Mouse (Mus musculus): ENCODE data around the gene Ttll10. TPM values are rescaled to one million over a fixed set of nuclear protein-coding genes. Genes with fewer than 3 reads are reported as not detected.
A peak's percentile ranks its signal among the peaks of the same experiment; 100 is the strongest.

The Ttll10 gene
- total and polyA plus RNA-seq, 3 experiments, result 0.11 TPM; not detected in 2

DNA sequence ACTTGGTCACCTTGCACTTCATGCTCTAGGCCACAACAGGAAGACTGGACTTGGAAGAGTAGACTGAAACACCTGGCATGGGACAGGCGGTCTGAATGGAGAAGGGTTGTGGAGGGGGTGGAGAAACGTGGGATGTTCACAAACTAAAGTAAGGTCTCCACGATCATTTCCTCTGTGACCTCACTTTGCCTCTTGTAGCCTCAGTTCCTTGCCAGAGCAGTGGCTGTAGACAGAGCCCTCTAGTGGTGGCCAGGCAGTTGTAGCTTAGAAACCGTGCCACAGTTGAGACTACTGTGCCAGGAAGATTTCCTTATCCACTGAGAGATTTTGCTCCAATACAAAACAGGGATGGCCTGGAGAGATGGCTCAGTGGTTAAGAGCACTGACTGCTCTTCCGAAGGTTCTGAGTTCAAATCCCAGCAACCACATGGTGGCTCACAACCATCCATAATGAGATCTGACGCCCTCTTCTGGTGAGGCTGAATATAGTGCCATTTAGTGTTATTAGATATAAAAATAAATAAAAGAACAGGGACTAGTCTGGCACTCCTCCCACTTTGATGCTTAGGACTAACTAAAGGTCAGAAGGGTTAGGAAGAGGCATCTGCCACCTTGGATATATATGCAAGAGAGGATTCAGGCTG is 25.6 kb downstream of the Ttll10 start:
- H3K27me3 ChIP-seq (ENCODE audit: control insufficient read depth in 1 of 2, insufficient read depth in 2 of 2, low read length in 2 of 2), result no peaks in the 10 kb centered on the region
- peak overlapping the region; percentile 12 to 35; a peak in 2 of 4 replicates for H3K4me3 ChIP-seq (ENCODE audit: control insufficient read depth in 1 of 2, insufficient read depth in 1 of 2, low read depth in 2 of 2, low read length in 2 of 2)
- peak overlapping the region; percentile 46 for H3K27ac ChIP-seq (ENCODE audit: control insufficient read depth, low read depth, low read length)
- peak overlapping the region; percentile 43; the same call in 1 of the 2 replicates for H3K9ac ChIP-seq (ENCODE audit: control insufficient read depth, low read depth, low read length, poor library complexity, severe bottlenecking)
- H3K9me3 ChIP-seq (replicated peaks; ENCODE audit: insufficient read depth, low read length), result no peaks in the 10 kb centered on the region
- peaks cover 11 to 21% of the 10 kb centered on the region in 2 experiments for H3K4me1 ChIP-seq (ENCODE audit: control insufficient read depth in 1 of 2, insufficient read depth in 2 of 2, low read length in 2 of 2)
- H3K36me3 ChIP-seq (ENCODE audit: control insufficient read depth in 1 of 2, insufficient read depth in 2 of 2, low read length in 2 of 2), result peaks cover 0 to 12% of the 10 kb centered on the region in 2 experiments; a peak in 2 of 4 replicates
- peak; percentile 87 for DNase-seq (ENCODE audit: low read depth, low spot score)
- H3K79me2 ChIP-seq (ENCODE audit: control insufficient read depth, insufficient read depth, low read length, poor library complexity), result no peaks in the 10 kb centered on the region
- no peak for TF ChIP-seq NRF1 (IDR thresholded peaks at IDR 0.05; ENCODE audit: insufficient read depth, low read depth, low read length, poor library complexity, severe bottlenecking)
- TF ChIP-seq ZNF384 (IDR thresholded peaks at IDR 0.05; ENCODE audit: low read depth, low read length), result no peak
- peak; percentile 46; the same call in 1 of the 2 replicates for TF ChIP-seq MXI1 (IDR thresholded peaks at IDR 0.05; ENCODE audit: low read depth, low read length)
- peak; percentile 53 for TF ChIP-seq ZC3H11A (IDR thresholded peaks at IDR 0.05; ENCODE audit: low read depth, low read length)
- no peak for TF ChIP-seq KAT2A (conservative IDR thresholded peaks at IDR 0.05; ENCODE audit: low read depth, low read length)
- TF ChIP-seq GATA1 (IDR thresholded peaks at IDR 0.05; ENCODE audit: low read depth, low read length), result no peak
- TF ChIP-seq SMC3 (IDR thresholded peaks at IDR 0.05; ENCODE audit: low read depth, low read length), result peak; percentile 73
- TF ChIP-seq POLR2AphosphoS2 (IDR thresholded peaks at IDR 0.05; ENCODE audit: low read length), result no peak
- peak; percentile 80 to 93 (median 89) for TF ChIP-seq CTCF (IDR thresholded peaks at IDR 0.05 in 2 of 3, conservative IDR thresholded peaks at IDR 0.05 in 1 of 3; ENCODE audit: control insufficient read depth in 1 of 3, insufficient read depth in 1 of 3, low read depth in 2 of 3, low read length in 3 of 3, poor library complexity in 1 of 3, severe bottlenecking in 1 of 3)
- 0 out of 2 replicates have a peak, but pooled peaks have one; percentile 51 for TF ChIP-seq TBP (IDR thresholded peaks at IDR 0.05; ENCODE audit: low read depth, low read length)
- TF ChIP-seq JUND (IDR thresholded peaks at IDR 0.05; ENCODE audit: low read depth, low read length), result no peak
- no peak for TF ChIP-seq POLR2AphosphoS5 (IDR thresholded peaks at IDR 0.05; ENCODE audit: borderline replicate concordance, low read depth, low read length)
- no peak for TF ChIP-seq E2F4 (IDR thresholded peaks at IDR 0.05; ENCODE audit: borderline replicate concordance, low read depth, low read length)
- no peak for TF ChIP-seq MYB (IDR thresholded peaks at IDR 0.05; ENCODE audit: low read depth, low read length)
- TF ChIP-seq CHD1 (IDR thresholded peaks at IDR 0.05; ENCODE audit: low read depth, low read length), result no peak
- no peak for TF ChIP-seq ZMIZ1 (IDR thresholded peaks at IDR 0.05; ENCODE audit: low read depth, low read length)
- TF ChIP-seq RAD21 (IDR thresholded peaks at IDR 0.05; ENCODE audit: low read depth, low read length), result peak; percentile 59
- no peak for TF ChIP-seq BHLHE40 (IDR thresholded peaks at IDR 0.05; ENCODE audit: borderline replicate concordance, low read depth, low read length)
- TF ChIP-seq SIN3A (IDR thresholded peaks at IDR 0.05; ENCODE audit: low read length), result peak; percentile 22; the same call in 1 of the 2 replicates
- no peak for TF ChIP-seq MAX (IDR thresholded peaks at IDR 0.05; ENCODE audit: low read length)
- TF ChIP-seq ZKSCAN1 (IDR thresholded peaks at IDR 0.05; ENCODE audit: low read depth, low read length), result no peak
- TF ChIP-seq HCFC1 (IDR thresholded peaks at IDR 0.05; ENCODE audit: low read depth, low read length), result peak; percentile 58
- TF ChIP-seq USF2 (IDR thresholded peaks at IDR 0.05; ENCODE audit: borderline replicate concordance in 1 of 2, insufficient read depth in 1 of 2, low read depth in 1 of 2, low read length in 2 of 2), result no peak
- TF ChIP-seq GABPA (IDR thresholded peaks at IDR 0.05; ENCODE audit: low read depth, low read length), result no peak
- no peak for TF ChIP-seq USF1 (IDR thresholded peaks at IDR 0.05; ENCODE audit: low read depth, low read length)
- no peak for TF ChIP-seq ETS1 (IDR thresholded peaks at IDR 0.05; ENCODE audit: low read depth, low read length)
- TF ChIP-seq EP300 (IDR thresholded peaks at IDR 0.05; ENCODE audit: low read depth in 1 of 2, low read length in 2 of 2), result no peak
- no peak for TF ChIP-seq MEF2A (IDR thresholded peaks at IDR 0.05; ENCODE audit: extremely low read depth, insufficient replicate concordance, low read depth, low read length, poor library complexity, severe bottlenecking)
- no peak for TF ChIP-seq TAL1 (IDR thresholded peaks at IDR 0.05; ENCODE audit: low read length)
- 0 out of 2 replicates have a peak, but pooled peaks have one; percentile 4 for TF ChIP-seq TCF12 (IDR thresholded peaks at IDR 0.05; ENCODE audit: low read depth, low read length)
- TF ChIP-seq ELF1 (IDR thresholded peaks at IDR 0.05; ENCODE audit: low read depth, low read length), result no peak
- TF ChIP-seq MYC (IDR thresholded peaks at IDR 0.05; ENCODE audit: low read depth, low read length), result peak; percentile 59; the same call in 1 of the 2 replicates
- no peak for TF ChIP-seq MAFK (IDR thresholded peaks at IDR 0.05; ENCODE audit: borderline replicate concordance, low read depth, low read length)
- no peak for TF ChIP-seq NELFE (IDR thresholded peaks at IDR 0.05; ENCODE audit: low read depth, low read length)
- TF ChIP-seq MAZ (IDR thresholded peaks at IDR 0.05; ENCODE audit: low read depth, low read length), result no peak
- 0 out of 2 replicates have a peak, but pooled peaks have one; percentile 16 for TF ChIP-seq RCOR1 (IDR thresholded peaks at IDR 0.05; ENCODE audit: low read depth, low read length)
